Mouse (Mus musculus) R1 (cell line): ENCODE results near the gene Klf7.
A peak's percentile ranks its signal among the peaks of the same experiment; 100 is the strongest.

Experiments
- DNase-seq: peaks from one replicate; pipeline ENCODE4 v3.0.0-alpha.2; 2018; ENCODE audit warnings: low read depth, low spot score

Gene Klf7

GRCm38 (mm10) chr1:64066320-64067254 is 55.5 kb downstream of the Klf7 start:
- DNase-seq, result peak; percentile 34

GRCm38 (mm10) chr1:64061488-64061887 is 60.6 kb downstream of the Klf7 start:
- no peak for DNase-seq

- DNase-seq, result peak; percentile 5
Measured at GRCm38 (mm10) chr1:64060699-64061454, 61.2 kb downstream of the Klf7 start.

- DNase-seq, result peak; percentile 18
Measured at GRCm38 (mm10) chr1:64060116-64060515, 62.0 kb downstream of the Klf7 start.

- DNase-seq, result no peak
Measured at GRCm38 (mm10) chr1:64056541-64056940, 65.5 kb downstream of the Klf7 start.

- DNase-seq, result no peak
Measured at GRCm38 (mm10) chr1:64055978-64056377, 66.1 kb downstream of the Klf7 start.

- no peak for DNase-seq
Measured at GRCm38 (mm10) chr1:64055210-64055609, 66.9 kb downstream of the Klf7 start.

- DNase-seq, result no peak
Measured at GRCm38 (mm10) chr1:64052069-64052750, 69.9 kb downstream of the Klf7 start.

GRCm38 (mm10) chr1:64048567-64048966 is 73.5 kb downstream of the Klf7 start:
- no peak for DNase-seq

- DNase-seq, result no peak
Measured at GRCm38 (mm10) chr1:64046802-64047156, 75.3 kb downstream of the Klf7 start.

GRCm38 (mm10) chr1:64046087-64046801 is 75.8 kb downstream of the Klf7 start:
- no peak for DNase-seq

GRCm38 (mm10) chr1:64044577-64044976 is 77.5 kb downstream of the Klf7 start:
- no peak for DNase-seq

- no peak for DNase-seq
Measured at GRCm38 (mm10) chr1:64040831-64041383, 81.2 kb downstream of the Klf7 start.

- no peak for DNase-seq
Measured at GRCm38 (mm10) chr1:64040061-64040686, 81.9 kb downstream of the Klf7 start.

- peak; percentile 61 for DNase-seq
Measured at GRCm38 (mm10) chr1:64038343-64038742, 83.7 kb downstream of the Klf7 start.

GRCm38 (mm10) chr1:64037800-64038199 is 84.3 kb downstream of the Klf7 start:
- DNase-seq, result no peak

- DNase-seq, result no peak
Measured at GRCm38 (mm10) chr1:64036881-64037452, 85.1 kb downstream of the Klf7 start.

- no peak for DNase-seq
Measured at GRCm38 (mm10) chr1:64035804-64036203, 86.3 kb downstream of the Klf7 start.

- no peak for DNase-seq
Measured at GRCm38 (mm10) chr1:64035087-64035791, 86.8 kb downstream of the Klf7 start.
